ENCODE assay signal across 19 mouse cellular contexts in the genomic region with DNA sequence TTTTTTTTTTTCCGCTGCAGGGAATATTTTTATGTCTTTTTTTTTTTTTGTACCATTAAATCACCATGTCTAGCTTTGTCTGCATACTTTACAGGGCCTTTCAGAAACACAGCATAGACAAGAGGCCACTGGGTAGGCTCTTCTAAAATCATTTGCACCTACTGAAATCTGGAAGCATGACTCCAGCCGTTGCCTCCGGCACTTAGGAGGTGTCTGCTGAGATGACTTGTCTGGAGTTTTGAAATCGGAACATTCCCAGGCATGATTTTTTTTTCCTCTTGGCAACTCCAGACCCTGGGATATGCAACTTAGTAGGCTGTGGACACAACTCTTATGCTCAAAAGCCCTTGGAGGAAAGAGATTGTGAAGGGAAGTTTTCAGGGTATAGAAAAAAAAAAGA.
"Had no signal": no experiment of that assay in that cellular context is flagged by ENCODE, and none has a peak within 500 bp of the region (broad histone marks: within the 10 kb centered on the region; RNA-seq: fewer than 3 reads in every experiment).

No protein-coding gene starts in this region.

- H3K9me3 ChIP-seq: intestine, embryonic 15.5 days; limb, embryonic 10.5 days; limb, embryonic 13.5 days; liver, embryonic 13.5 days; midbrain, embryonic 12.5 days; neural tube, embryonic 13.5 days; stomach, embryonic 15.5 days had no signal

- H3K9ac ChIP-seq: intestine, embryonic 15.5 days; limb, embryonic 13.5 days; liver, embryonic 13.5 days; midbrain, embryonic 12.5 days; neural tube, embryonic 13.5 days; stomach, embryonic 15.5 days had no signal

- H3K27me3 ChIP-seq: intestine, embryonic 15.5 days; limb, embryonic 13.5 days; liver, embryonic 13.5 days; midbrain, embryonic 12.5 days; neural tube, embryonic 13.5 days; stomach, embryonic 15.5 days had no signal

- H3K4me2 ChIP-seq: intestine, embryonic 15.5 days; limb, embryonic 13.5 days; liver, embryonic 13.5 days; midbrain, embryonic 12.5 days; neural tube, embryonic 13.5 days; stomach, embryonic 15.5 days had no signal

- H3K27ac ChIP-seq: intestine, embryonic 15.5 days; limb, embryonic 10.5 days; limb, embryonic 13.5 days; liver, embryonic 13.5 days; macrophage; midbrain, embryonic 12.5 days; neural tube, embryonic 13.5 days; stomach, embryonic 15.5 days had no signal

- DNase-seq: kidney, adult 18-20 months; kidney, adult 9 months; kidney, postnatal 14 days; kidney, postnatal 4 days; layer of hippocampus, adult 9-11 months; liver, embryonic 13.5 days; retina, postnatal 1 day; right cerebral cortex, postnatal 25 days; spleen, adult 18-20 months; thymus, postnatal 25 days had no signal

- H3K4me1 ChIP-seq: liver, embryonic 13.5 days; midbrain, embryonic 12.5 days; neural tube, embryonic 13.5 days; stomach, embryonic 15.5 days had no signal

- H3K4me3 ChIP-seq: intestine, embryonic 15.5 days; limb, embryonic 10.5 days; limb, embryonic 13.5 days; liver, embryonic 13.5 days; midbrain, embryonic 12.5 days; myocyte; neural tube, embryonic 13.5 days; stomach, embryonic 15.5 days had no signal

- H3K36me3 ChIP-seq: liver, embryonic 13.5 days; midbrain, embryonic 12.5 days; neural tube, embryonic 13.5 days; stomach, embryonic 15.5 days had no signal

- ATAC-seq: intestine, embryonic 15.5 days; midbrain, embryonic 16.5 days had no signal
